Mouse (Mus musculus) mouse embryonic stem cell (cell line): ENCODE results near the gene 2010111I01Rik.
"Not testable (repeated sequence)": the region's sequence is repeated elsewhere in the genome, so short reads cannot be mapped to it uniquely, and the experiment has no call there.

Experiments used
- in situ Hi-C, 2 experiments: fragments of 300-500 bp; cut with MboI; formaldehyde crosslinking; loops; 1 replicate in 1 of 2; 3 replicates in 1 of 2; pipeline ENCODE4 v1.14.3; 2019 to 2020; ENCODE audit warnings: low sequenced_read_pairs in 2 of 2, low pct_unique_long_range_greater_than_20kb in 1 of 2, mixed read lengths in 1 of 2; ENCODE audit not compliant: unreplicated experiment in 1 of 2

2010111I01Rik gene

GRCm38 (mm10) chr13:63347639-63348038 is 382.9 kb downstream of the 2010111I01Rik start:
- in situ Hi-C loops, result loop anchor here in 1 of 2 experiments (25.0 kb wide), 1 partner anchor 310 kb away; no protein-coding TSS in a partner anchor

GRCm38 (mm10) chr13:63350076-63350475 is 385.4 kb downstream of the 2010111I01Rik start:
- in situ Hi-C loops, result no loop called here

GRCm38 (mm10) chr13:63353312-63353711 is 388.6 kb downstream of the 2010111I01Rik start:
- in situ Hi-C loops, result not testable (repeated sequence)

GRCm38 (mm10) chr13:63356101-63356500 is 391.4 kb downstream of the 2010111I01Rik start:
- in situ Hi-C loops, result no loop called here

GRCm38 (mm10) chr13:63356558-63356957 is 391.9 kb downstream of the 2010111I01Rik start:
- in situ Hi-C loops, result no loop called here

GRCm38 (mm10) chr13:63359393-63359792 is 394.7 kb downstream of the 2010111I01Rik start:
- in situ Hi-C loops, result no loop called here

- in situ Hi-C loops, result no loop called here
Measured at GRCm38 (mm10) chr13:63360111-63360885, 395.6 kb downstream of the 2010111I01Rik start.

GRCm38 (mm10) chr13:63361755-63362154 is 397.1 kb downstream of the 2010111I01Rik start:
- in situ Hi-C loops, result no loop called here

GRCm38 (mm10) chr13:63373460-63374166 is 408.9 kb downstream of the 2010111I01Rik start:
- in situ Hi-C loops, result no loop called here
